Mouse (Mus musculus) forebrain, embryonic 14.5 days (tissue): ENCODE results near the gene Jazf1. TPM values are rescaled to one million over a fixed set of nuclear protein-coding genes. Genes with fewer than 3 reads are reported as not detected.

Experiments used
- ATAC-seq: fragments of 200-750 bp; cut with Nextera tagmentation; 2 replicates; pipeline ENCODE4 v1.8.0; 2017; ENCODE audit warnings: mild to moderate bottlenecking, moderate library complexity
- DNase-seq: peaks from one replicate; pipeline ENCODE4 v3.0.0-alpha.2; 2015; ENCODE audit warnings: low spot score
- H3K27ac ChIP-seq: fragments of 300-500 bp; sonication (generic); 2 replicates; pipeline ENCODE4 v1.5.1; 2014; ENCODE audit warnings: low read depth, mild to moderate bottlenecking, control low read depth, low read length, moderate library complexity
- H3K27me3 ChIP-seq: fragments of 300-500 bp; sonication (generic); replicated peaks from 2 replicates; pipeline ENCODE4 v1.6.1; 2014; ENCODE audit warnings: low read length, control low read depth, mixed read lengths; ENCODE audit not compliant: control insufficient read depth, insufficient read depth
- H3K36me3 ChIP-seq: fragments of 300-500 bp; sonication (generic); 2 replicates; pipeline ENCODE4 v1.6.1; 2014; ENCODE audit warnings: low read length, control low read depth; ENCODE audit not compliant: control insufficient read depth, insufficient read depth
- H3K4me1 ChIP-seq: fragments of 300-500 bp; sonication (generic); 2 replicates; pipeline ENCODE4 v1.6.1; 2014; ENCODE audit warnings: antibody characterized with exemption, low read length, control low read depth; ENCODE audit not compliant: control insufficient read depth, insufficient read depth
- H3K4me2 ChIP-seq: fragments of 300-500 bp; sonication (generic); 2 replicates; pipeline ENCODE4 v1.6.1; 2014; ENCODE audit warnings: mild to moderate bottlenecking, control low read depth, low read length
- H3K4me3 ChIP-seq: fragments of 300-500 bp; sonication (generic); 2 replicates; pipeline ENCODE4 v1.5.1; 2014; ENCODE audit warnings: low read depth, low read length, control low read depth
- H3K9ac ChIP-seq: fragments of 300-500 bp; sonication (generic); 2 replicates; pipeline ENCODE4 v1.6.1; 2014; ENCODE audit warnings: mild to moderate bottlenecking, low read length, control low read depth, moderate library complexity
- H3K9me3 ChIP-seq: fragments of 300-500 bp; sonication (generic); replicated peaks from 2 replicates; pipeline ENCODE4 v1.6.1; 2016; ENCODE audit warnings: low read length, control low read depth, mixed read lengths; ENCODE audit not compliant: control insufficient read depth
- WGBS: fragments of 180-500 bp; shearing (Covaris S2); extraction: QIAGEN DNeasy Blood & Tissue Kit; methylation state at CpG from one replicate; pipeline ENCODE4 v1.1.7; 2014; 5-methylcytosine and 5-hydroxymethylcytosine counted together
- polyA plus RNA-seq: library from polyadenylated mRNA; unstranded; fragments of >200 nt; fragmentation: Nextera tagmentation; extraction: Ambion mirVana; gene quantifications from 2 replicates; pipeline ENCODE4 v1.2.1, GENCODE M21; 2014

The Jazf1 gene
- polyA plus RNA-seq, result 22.0 and 32.7 TPM in 2 replicates

GRCm38 (mm10) chr6:53067989-53068874 lies at the start of gene Jazf1:
Gene Jazf1, minus strand, starts transcription at chr6:53068631.
- Histone ChIP-seq H3K4me2 (peak within 1 kb of the TSS; percentile 88), H3K36me3 (no peaks in the 10 kb centered on the region), H3K4me1 (0 out of 2 replicates have a peak, but pooled peaks cover 7% of the 10 kb centered on the region), H3K9me3 (no peaks in the 10 kb centered on the region), H3K27ac (peak within 1 kb of the TSS; percentile 84), H3K27me3 (no peaks in the 10 kb centered on the region), H3K9ac (peak within 1 kb of the TSS; percentile 87), H3K4me3 (peak within 1 kb of the TSS; percentile 75)
- ATAC-seq (peak; percentile 90), DNase-seq (peak; percentile 59)
- under 1% methylated on average over 36 of the region's 133 CpGs for WGBS

GRCm38 (mm10) chr6:53117855-53118254 lies 49.4 kb upstream of the Jazf1 start:
- Histone ChIP-seq H3K4me1 (no peaks in the 10 kb centered on the region), H3K4me3 (no peak overlapping the region), H3K4me2 (no peak overlapping the region), H3K9ac (no peak overlapping the region), H3K36me3 (no peaks in the 10 kb centered on the region), H3K9me3 (no peaks in the 10 kb centered on the region), H3K27ac (no peak overlapping the region), H3K27me3 (no peaks in the 10 kb centered on the region)
- 55% methylated on average over 1 of the region's 1 CpGs for WGBS
- DNase-seq (no peak), ATAC-seq (no peak)

DNA sequence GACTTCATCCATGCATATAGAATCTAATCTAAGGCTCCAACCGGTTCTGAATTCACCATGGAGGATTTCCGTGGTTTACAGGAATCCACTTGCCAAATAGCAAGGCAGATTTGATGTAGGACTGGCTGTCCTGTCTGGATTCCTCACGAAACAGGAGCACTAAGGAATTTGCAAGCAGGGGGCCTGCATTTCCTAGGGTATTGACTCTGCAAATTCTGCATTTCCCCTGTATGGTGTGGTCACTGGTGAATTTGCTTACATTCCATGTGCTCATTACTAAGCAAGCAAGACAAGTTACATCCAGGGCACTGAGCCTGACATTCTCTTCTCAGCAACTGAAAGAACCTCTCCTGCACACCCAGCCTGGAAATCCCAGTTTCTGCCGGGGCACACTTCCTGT lies 18.4 kb upstream of the Jazf1 start:
- Histone ChIP-seq H3K4me2 (no peak overlapping the region), H3K27ac (no peak overlapping the region), H3K27me3 (no peaks in the 10 kb centered on the region), H3K36me3 (no peaks in the 10 kb centered on the region), H3K4me3 (no peak overlapping the region), H3K9me3 (no peaks in the 10 kb centered on the region), H3K4me1 (no peaks in the 10 kb centered on the region), H3K9ac (no peak overlapping the region)
- DNase-seq (no peak), ATAC-seq (no peak)
- WGBS, result 72% methylated on average over 4 of the region's 4 CpGs

DNA sequence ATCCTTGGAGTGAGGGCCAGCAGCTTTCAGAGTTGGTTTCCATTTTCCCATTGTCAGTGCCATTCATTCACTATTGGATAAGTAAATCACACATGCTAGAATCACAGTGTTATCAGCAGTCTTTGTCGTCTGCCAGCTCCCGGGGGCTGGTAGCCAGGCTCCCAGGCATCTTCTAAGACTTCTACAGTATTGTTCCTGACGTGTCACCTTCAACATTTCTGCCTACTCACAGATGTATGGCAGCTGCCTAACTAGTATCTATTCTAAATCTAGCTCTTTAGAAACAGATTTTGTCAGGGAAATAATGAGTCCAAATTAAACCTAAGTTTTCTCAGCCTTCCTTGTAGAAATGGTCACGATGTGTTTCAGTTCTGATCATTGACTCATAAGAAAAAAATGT lies 12.8 kb upstream of the Jazf1 start:
- Histone ChIP-seq H3K4me1 (no peaks in the 10 kb centered on the region), H3K27ac (no peak overlapping the region), H3K36me3 (no peaks in the 10 kb centered on the region), H3K4me3 (no peak overlapping the region), H3K9me3 (no peaks in the 10 kb centered on the region), H3K27me3 (no peaks in the 10 kb centered on the region), H3K9ac (no peak overlapping the region), H3K4me2 (no peak overlapping the region)
- ATAC-seq, result no peak
- 74% methylated on average over 4 of the region's 4 CpGs for WGBS
- no peak for DNase-seq

DNA sequence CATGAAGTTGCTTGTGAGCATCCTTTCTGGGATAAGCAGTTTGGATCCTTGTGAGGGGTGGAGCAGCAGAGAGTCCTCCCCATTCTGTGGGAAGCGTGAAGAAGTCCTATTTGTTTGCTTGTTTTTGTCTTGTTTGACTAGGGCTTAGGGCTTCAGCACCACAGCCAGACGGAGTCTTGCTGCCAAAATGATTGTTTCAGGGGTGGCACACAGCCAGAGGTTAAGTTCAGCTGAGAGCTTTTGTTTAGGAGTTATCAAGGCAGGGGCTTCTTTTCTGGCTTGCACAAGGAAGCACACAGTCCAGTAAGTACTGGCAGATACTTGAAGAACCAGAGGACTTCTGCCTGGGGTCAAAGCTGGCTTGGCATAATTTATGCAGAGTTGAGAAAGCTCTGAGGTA lies 10.2 kb upstream of the Jazf1 start:
- DNase-seq (no peak), ATAC-seq (no peak)
- H3K4me3 ChIP-seq, result no peak overlapping the region
- H3K4me2 ChIP-seq, result no peak overlapping the region
- no peaks in the 10 kb centered on the region for H3K36me3 ChIP-seq
- H3K27ac ChIP-seq, result no peak overlapping the region
- no peaks in the 10 kb centered on the region for H3K9me3 ChIP-seq
- H3K27me3 ChIP-seq, result no peaks in the 10 kb centered on the region
- H3K4me1 ChIP-seq, result no peaks in the 10 kb centered on the region
- 21% methylated on average over 2 of the region's 2 CpGs for WGBS
- H3K9ac ChIP-seq, result no peak overlapping the region

GRCm38 (mm10) chr6:53071732-53072131 lies 3.3 kb upstream of the Jazf1 start:
- Histone ChIP-seq H3K27ac (no peak overlapping the region), H3K4me3 (no peak overlapping the region), H3K4me1 (0 out of 2 replicates have a peak, but pooled peaks cover 7% of the 10 kb centered on the region), H3K36me3 (no peaks in the 10 kb centered on the region), H3K27me3 (no peaks in the 10 kb centered on the region), H3K9ac (no peak overlapping the region), H3K4me2 (no peak overlapping the region), H3K9me3 (no peaks in the 10 kb centered on the region)
- 90% methylated on average over 6 of the region's 6 CpGs for WGBS
- DNase-seq (no peak), ATAC-seq (no peak)

DNA sequence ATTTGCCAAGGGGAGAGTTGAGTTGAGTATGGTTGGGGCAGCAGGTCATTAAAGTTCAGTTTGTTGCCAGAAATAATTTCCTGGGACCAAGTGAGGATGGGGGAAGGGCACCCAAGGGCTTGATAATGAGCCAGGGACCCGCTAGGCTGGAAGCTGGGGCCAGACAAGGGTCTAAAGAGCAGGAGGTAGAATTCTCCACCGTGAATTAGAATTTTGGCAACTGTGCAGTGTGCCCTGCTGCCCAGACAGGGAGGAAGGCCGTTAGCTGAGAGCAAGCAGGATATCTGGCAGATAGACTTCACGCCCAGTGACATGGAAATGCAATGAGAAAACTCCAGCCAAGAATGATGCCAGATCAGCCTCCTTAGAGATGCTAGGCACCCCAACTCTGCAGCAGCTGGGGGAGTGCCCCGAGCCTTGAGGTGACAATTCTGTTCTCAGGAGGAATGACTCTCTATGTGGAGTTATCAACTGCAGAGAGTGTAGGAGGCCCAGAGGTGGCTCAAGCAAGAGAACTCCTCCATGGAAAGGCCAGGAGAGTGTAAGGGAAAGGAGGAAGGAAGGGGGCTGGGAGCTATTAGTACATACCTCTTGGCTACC lies 1.6 kb upstream of the Jazf1 start:
- 20% methylated on average over 5 of the region's 5 CpGs for WGBS
- H3K4me1 ChIP-seq, result 0 out of 2 replicates have a peak, but pooled peaks cover 7% of the 10 kb centered on the region
- H3K27me3 ChIP-seq, result no peaks in the 10 kb centered on the region
- no peak overlapping the region for H3K27ac ChIP-seq
- no peak for ATAC-seq
- DNase-seq, result peak; percentile 58
- H3K9ac ChIP-seq, result no peak overlapping the region
- no peak overlapping the region for H3K4me3 ChIP-seq
- H3K9me3 ChIP-seq, result no peaks in the 10 kb centered on the region
- no peak overlapping the region for H3K4me2 ChIP-seq
- no peaks in the 10 kb centered on the region for H3K36me3 ChIP-seq

DNA sequence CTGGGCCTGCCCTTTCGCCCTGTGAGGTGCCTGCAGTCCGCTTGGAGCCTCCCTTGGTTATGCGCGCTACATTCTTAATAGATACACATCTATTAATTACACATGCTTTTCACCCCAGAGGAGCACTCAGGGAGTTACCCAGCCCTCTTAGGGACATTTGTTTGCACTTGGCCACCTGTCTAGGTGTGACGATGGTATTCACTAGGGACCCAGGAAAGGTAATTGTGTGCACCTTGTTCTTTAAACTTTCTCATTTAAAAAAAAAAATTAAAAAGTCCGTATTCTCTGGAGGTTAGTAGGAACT lies 396 bp upstream of the Jazf1 start:
- WGBS, result 2% methylated on average over 6 of the region's 6 CpGs
- H3K9me3 ChIP-seq, result no peaks in the 10 kb centered on the region

More for the DNA sequence above, 396 bp upstream of the Jazf1 start:
- H3K4me1 ChIP-seq, result 0 out of 2 replicates have a peak, but pooled peaks cover 7% of the 10 kb centered on the region
- peak overlapping the region; percentile 87 for H3K9ac ChIP-seq
- no peak for DNase-seq
- no peaks in the 10 kb centered on the region for H3K27me3 ChIP-seq
- ATAC-seq, result peak; percentile 51; the same call in 1 of the 2 replicates
- H3K27ac ChIP-seq, result peak overlapping the region; percentile 84; the same call in 1 of the 2 replicates
- H3K36me3 ChIP-seq, result no peaks in the 10 kb centered on the region
- peak overlapping the region; percentile 88 for H3K4me2 ChIP-seq
- peak overlapping the region; percentile 75 for H3K4me3 ChIP-seq
